Mouse (Mus musculus): Measurements from ENCODE around the gene Mef2c.

DNA sequence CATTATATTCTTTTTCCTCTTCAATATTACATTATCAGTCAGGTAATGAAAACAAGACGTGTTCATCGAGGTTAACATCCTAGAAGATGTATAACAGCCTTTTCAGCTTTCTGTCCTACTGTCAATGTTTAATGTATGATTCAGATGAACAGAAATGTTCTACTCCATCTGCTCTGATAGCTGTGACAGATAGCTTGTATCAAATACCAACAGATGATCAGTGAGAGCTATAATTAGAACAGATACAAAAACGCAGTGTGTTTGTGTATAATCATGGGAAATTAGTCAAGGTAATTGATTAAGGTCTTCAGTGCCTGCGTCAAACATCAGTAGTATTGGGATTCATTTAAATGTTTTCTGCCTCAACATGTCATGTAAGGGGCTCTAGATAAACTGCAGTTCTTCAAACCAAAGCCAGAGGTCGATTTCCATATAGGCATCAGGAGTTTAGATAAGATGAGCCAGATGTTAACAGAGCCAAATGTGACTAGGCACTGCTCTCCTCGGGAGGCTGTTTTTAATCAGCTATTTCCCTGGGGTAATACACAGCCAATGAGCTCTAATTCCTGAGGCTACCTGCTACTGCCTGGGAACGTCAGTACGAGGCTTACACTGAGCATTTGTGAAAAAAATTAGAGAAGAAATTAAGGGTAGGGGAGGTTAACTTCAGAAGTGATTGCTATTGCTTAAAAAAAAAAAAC lies 63.1 kb downstream of the Mef2c start:
- no peak for TF ChIP-seq POLR2A (IDR thresholded peaks at IDR 0.05; ENCODE audit: borderline replicate concordance, extremely low read depth, low read depth, low read length)
- TF ChIP-seq CTCF (IDR thresholded peaks at IDR 0.05; ENCODE audit: insufficient read depth, low read length): no peak
